Mouse (Mus musculus) left cerebral cortex, postnatal 10 days (tissue): Measurements from ENCODE around the gene E330017A01Rik. TPM values are rescaled to one million over a fixed set of nuclear protein-coding genes. Genes with fewer than 3 reads are reported as not detected.
"Not testable (repeated sequence)": the region's sequence is repeated elsewhere in the genome, so short reads cannot be mapped to it uniquely, and the experiment has no call there.

Source experiments
- DNase-seq, 2 experiments: peaks; one replicate each; pipeline ENCODE4 v3.0.0; 2021 to 2022; ENCODE audit warnings: low spot score in 2 of 2, mixed read lengths in 1 of 2; ENCODE audit errors: extremely low spot score in 1 of 2
- intact Hi-C: fragments of 180-260 bp; cut with DNase I; formaldehyde crosslinking; loops from one replicate; pipeline ENCODE4 v1.15.1; 2025
- total RNA-seq, 2 experiments: library from RNA; stranded (reverse); gene quantifications; 2 replicates each; pipeline ENCODE4 v1.2.3; 2021

E330017A01Rik gene
- total RNA-seq, 2 experiments from 2014 or later, result not detected

GRCm38 (mm10) chr16:58668586-58668985 is 30.0 kb upstream of the E330017A01Rik start:
- DNase-seq, result no peak
- intact Hi-C loops, result no loop called here

GRCm38 (mm10) chr16:58666681-58667080 is 28.1 kb upstream of the E330017A01Rik start:
- intact Hi-C loops, DNase-seq: not testable (repeated sequence)

GRCm38 (mm10) chr16:58665137-58665536 is 26.6 kb upstream of the E330017A01Rik start:
- intact Hi-C loops, DNase-seq: not testable (repeated sequence)

- intact Hi-C loops, result no loop called here
Observed at GRCm38 (mm10) chr16:58663816-58664215, 25.3 kb upstream of the E330017A01Rik start.

GRCm38 (mm10) chr16:58663021-58663420 is 24.5 kb upstream of the E330017A01Rik start:
- DNase-seq, result no peak
- intact Hi-C loops, result no loop called here

More at GRCm38 (mm10) chr16:58663816-58664215, 25.3 kb upstream of the E330017A01Rik start:
- DNase-seq, result no peak

- DNase-seq, result no peak
- intact Hi-C loops, result no loop called here
Observed at GRCm38 (mm10) chr16:58662287-58662791, 23.8 kb upstream of the E330017A01Rik start.

GRCm38 (mm10) chr16:58661826-58662225 is 23.3 kb upstream of the E330017A01Rik start:
- intact Hi-C loops, result no loop called here
- no peak for DNase-seq

GRCm38 (mm10) chr16:58658668-58659067 is 20.1 kb upstream of the E330017A01Rik start:
- intact Hi-C loops, result no loop called here
- DNase-seq, result no peak

GRCm38 (mm10) chr16:58656526-58656925 is 18.0 kb upstream of the E330017A01Rik start:
- intact Hi-C loops, result no loop called here
- DNase-seq, result no peak

GRCm38 (mm10) chr16:58655751-58656150 is 17.2 kb upstream of the E330017A01Rik start:
- intact Hi-C loops, result no loop called here
- no peak for DNase-seq

GRCm38 (mm10) chr16:58649979-58650378 is 11.4 kb upstream of the E330017A01Rik start:
- DNase-seq, result no peak
- intact Hi-C loops, result no loop called here

- DNase-seq, result no peak
- intact Hi-C loops, result no loop called here
Observed at GRCm38 (mm10) chr16:58638016-58638415, 523 bp downstream of the E330017A01Rik start.

GRCm38 (mm10) chr16:58637448-58637847 is 1.1 kb downstream of the E330017A01Rik start:
- DNase-seq, result no peak
- intact Hi-C loops, result no loop called here

GRCm38 (mm10) chr16:58635866-58636265 is 2.7 kb downstream of the E330017A01Rik start:
- intact Hi-C loops, result no loop called here
- DNase-seq, result no peak

- DNase-seq, result no peak
- intact Hi-C loops, result loop anchor here (5.0 kb wide), 1 partner anchor 332 kb away; no protein-coding TSS in a partner anchor
Observed at GRCm38 (mm10) chr16:58629736-58630135, 8.8 kb downstream of the E330017A01Rik start.

GRCm38 (mm10) chr16:58628968-58629367 is 9.6 kb downstream of the E330017A01Rik start:
- intact Hi-C loops, result loop anchor here (5.0 kb wide), 1 partner anchor 332 kb away; no protein-coding TSS in a partner anchor
- DNase-seq, result no peak

GRCm38 (mm10) chr16:58628336-58628680 is 10.2 kb downstream of the E330017A01Rik start:
- DNase-seq, result no peak
- intact Hi-C loops, result loop anchor here (5.0 kb wide), 1 partner anchor 331 kb away; no protein-coding TSS in a partner anchor

- intact Hi-C loops, result loop anchor here (5.0 kb wide), 1 partner anchor 330 kb away; no protein-coding TSS in a partner anchor
- DNase-seq, result no peak
Observed at GRCm38 (mm10) chr16:58627597-58628335, 10.8 kb downstream of the E330017A01Rik start.

GRCm38 (mm10) chr16:58623944-58624343 is 14.6 kb downstream of the E330017A01Rik start:
- intact Hi-C loops, result loop anchor here (1.0 to 2.0 kb wide), 3 partner anchors 101 to 781 kb away; no protein-coding TSS in a partner anchor
- DNase-seq, result peak; percentile 33 to 54

GRCm38 (mm10) chr16:58623114-58623513 is 15.4 kb downstream of the E330017A01Rik start:
- DNase-seq, result no peak
- intact Hi-C loops, result loop anchor here (1.0 kb wide), 1 partner anchor 100 kb away; no protein-coding TSS in a partner anchor
